Mouse (Mus musculus) heart, embryonic 11.5 days (tissue): ENCODE data around the gene Hoxd4. TPM values are rescaled to one million over a fixed set of nuclear protein-coding genes. Genes with fewer than 3 reads are reported as not detected.

Source experiments
- ATAC-seq: fragments of 200-750 bp; cut with Nextera tagmentation; replicated peaks from 2 replicates; pipeline ENCODE4 v1.8.0; 2017; ENCODE audit warnings: moderate library complexity; ENCODE audit not compliant: insufficient number of reproducible peaks, low FRiP score, low TSS enrichment
- H3K27ac ChIP-seq: fragments of 300-500 bp; sonication (generic); 2 replicates; pipeline ENCODE4 v1.5.1; 2014; ENCODE audit warnings: mild to moderate bottlenecking, low read depth, low read length
- H3K27me3 ChIP-seq: fragments of 300-500 bp; sonication (generic); 2 replicates; pipeline ENCODE4 v1.6.1; 2014; ENCODE audit warnings: mild to moderate bottlenecking, low read length, mixed read lengths; ENCODE audit not compliant: control insufficient read depth, insufficient read depth
- H3K36me3 ChIP-seq: fragments of 300-500 bp; sonication (generic); 2 replicates; pipeline ENCODE4 v1.6.1; 2014; ENCODE audit warnings: mild to moderate bottlenecking, low read length, moderate library complexity, mixed read lengths; ENCODE audit not compliant: control insufficient read depth, insufficient read depth
- H3K4me1 ChIP-seq: fragments of 300-500 bp; sonication (generic); 2 replicates; pipeline ENCODE4 v1.6.1; 2014; ENCODE audit warnings: low read length; ENCODE audit not compliant: control insufficient read depth, insufficient read depth
- H3K4me2 ChIP-seq: fragments of 300-500 bp; sonication (generic); 2 replicates; pipeline ENCODE4 v1.6.1; 2014; ENCODE audit warnings: mild to moderate bottlenecking, moderate library complexity
- H3K4me3 ChIP-seq: fragments of 300-500 bp; sonication (generic); 2 replicates; pipeline ENCODE4 v1.5.1; 2014; ENCODE audit warnings: low read depth, low read length
- H3K9ac ChIP-seq: fragments of 300-500 bp; sonication (generic); 2 replicates; pipeline ENCODE4 v1.6.1; 2014; ENCODE audit warnings: mild to moderate bottlenecking, low read depth, low read length, moderate library complexity
- H3K9me3 ChIP-seq: fragments of 300-500 bp; sonication (generic); replicated peaks from 2 replicates; pipeline ENCODE4 v1.6.1; 2016; ENCODE audit warnings: low read length; ENCODE audit not compliant: control insufficient read depth
- WGBS: fragments of 180-500 bp; shearing (Covaris S2); extraction: QIAGEN DNeasy Blood & Tissue Kit; methylation state at CpG from one replicate; pipeline ENCODE4 v1.1.7; 2014; ENCODE audit not compliant: insufficient replicate concordance; 5-methylcytosine and 5-hydroxymethylcytosine counted together
- polyA plus RNA-seq: library from polyadenylated mRNA; unstranded; fragments of >200 nt; fragmentation: Nextera tagmentation; extraction: Ambion mirVana; gene quantifications from 2 replicates; pipeline ENCODE4 v1.2.1, GENCODE M21; 2014

The Hoxd4 gene
- polyA plus RNA-seq = not detected in 2 replicates

DNA sequence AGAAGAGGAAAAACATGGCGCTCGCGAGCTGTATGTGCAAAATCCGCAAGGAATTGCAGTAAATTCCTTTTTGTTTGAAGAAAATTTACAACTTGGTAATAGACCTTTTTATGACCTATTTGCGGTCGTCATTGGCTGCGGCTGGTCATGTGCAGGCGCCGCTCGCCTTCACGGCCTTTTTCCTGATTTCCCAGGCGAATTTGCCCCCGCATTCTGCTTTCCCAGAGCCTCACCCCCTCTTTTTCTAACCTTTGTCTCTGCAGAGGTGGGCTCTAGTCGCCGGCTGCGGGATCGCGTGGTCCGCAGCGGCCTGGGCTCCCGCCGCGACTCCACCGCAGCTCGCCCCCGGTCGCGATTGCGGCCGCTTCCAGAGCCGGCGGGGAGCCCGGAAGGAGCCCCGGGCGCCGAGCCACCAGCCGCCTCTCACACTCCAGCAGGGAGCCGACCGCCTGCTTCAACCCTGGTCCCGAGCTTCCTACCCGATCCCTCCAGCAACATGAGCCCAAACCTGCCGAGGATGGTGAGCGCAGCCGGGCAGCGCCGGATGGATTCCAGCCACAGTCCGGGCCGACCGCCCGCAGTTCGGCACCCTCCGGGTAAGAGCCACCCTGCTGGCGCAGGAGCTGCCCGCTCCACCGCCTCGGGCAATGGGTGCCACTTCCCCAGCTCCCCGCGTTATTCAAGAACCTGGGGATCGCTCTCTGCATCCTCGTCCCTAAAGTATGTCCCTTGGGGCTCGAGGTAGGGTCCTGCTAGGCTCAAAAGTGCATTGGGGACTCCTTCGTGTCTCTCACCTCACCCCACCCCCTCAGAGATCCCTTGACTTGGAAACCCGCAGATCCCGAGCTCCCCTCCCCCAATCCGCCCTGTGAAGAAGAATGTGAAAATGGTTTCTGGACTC, at the start of gene Hoxd4, which contains the start of gene Hoxd3:
Gene Hoxd4 (plus strand): TSS at position 209 of the 901 bp plus-strand sequence.
Gene Hoxd3 (plus strand): TSS at position 207 of the 901 bp plus-strand sequence.
- under 1% methylated on average over 65 of the region's 65 CpGs for WGBS
- peak within 1 kb of the TSS; percentile 40 for H3K4me3 ChIP-seq

DNA sequence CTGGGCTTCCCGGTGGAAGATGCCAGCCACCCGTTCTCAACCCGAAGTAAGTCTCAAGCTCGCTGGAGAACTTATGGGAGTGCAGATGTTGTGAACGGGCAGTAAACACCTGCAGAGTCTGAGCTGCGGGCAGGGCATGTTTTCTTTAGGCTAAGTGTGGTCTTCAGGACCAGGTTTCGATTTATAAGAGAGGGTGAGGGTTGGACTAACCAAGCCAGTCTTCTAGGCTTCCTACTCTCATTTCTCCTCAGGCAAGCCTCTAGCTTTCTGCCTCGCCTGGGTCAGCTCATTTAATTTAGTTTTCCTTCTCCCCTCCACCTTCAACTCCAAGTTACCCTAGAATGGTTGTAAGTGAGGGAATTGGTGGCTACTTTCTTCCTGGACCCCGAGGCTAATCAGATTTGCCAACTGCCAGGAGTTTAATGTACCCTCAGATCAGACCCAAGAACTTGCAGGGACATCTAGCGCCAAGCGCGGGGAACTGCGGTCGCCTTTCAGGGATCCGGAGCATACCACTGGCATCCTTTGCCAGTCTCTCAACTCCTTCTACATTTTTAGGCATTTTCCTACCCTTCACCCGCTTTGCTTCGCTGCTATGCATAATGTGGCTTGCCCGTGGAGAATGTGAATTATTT, 48.3 kb upstream of the Hoxd4 start:
- H3K9ac ChIP-seq = no peak overlapping the region
- no peak overlapping the region for H3K4me3 ChIP-seq
- H3K4me1 ChIP-seq = peaks cover 7% of the 10 kb centered on the region; the same call in 1 of the 2 replicates
- ATAC-seq = no peak
- H3K9me3 ChIP-seq = no peaks in the 10 kb centered on the region
- peaks cover 94% of the 10 kb centered on the region for H3K27me3 ChIP-seq
- WGBS = 6% methylated on average over 18 of the region's 18 CpGs
- no peak overlapping the region for H3K4me2 ChIP-seq
- no peak overlapping the region for H3K27ac ChIP-seq
- H3K36me3 ChIP-seq = no peaks in the 10 kb centered on the region

More for the DNA sequence above, at the start of gene Hoxd4, which contains the start of gene Hoxd3:
- ATAC-seq = 0 out of 2 replicates have a peak, but pooled peaks have one; percentile 18
- Histone ChIP-seq H3K9ac (no peak within 1 kb of the TSS), H3K27me3 (peaks cover 93% of the 10 kb centered on the region), H3K27ac (no peak within 1 kb of the TSS), H3K9me3 (no peaks in the 10 kb centered on the region), H3K4me1 (peaks cover 5% of the 10 kb centered on the region; the same call in 1 of the 2 replicates), H3K4me2 (peak within 1 kb of the TSS; percentile 66), H3K36me3 (no peaks in the 10 kb centered on the region)

DNA sequence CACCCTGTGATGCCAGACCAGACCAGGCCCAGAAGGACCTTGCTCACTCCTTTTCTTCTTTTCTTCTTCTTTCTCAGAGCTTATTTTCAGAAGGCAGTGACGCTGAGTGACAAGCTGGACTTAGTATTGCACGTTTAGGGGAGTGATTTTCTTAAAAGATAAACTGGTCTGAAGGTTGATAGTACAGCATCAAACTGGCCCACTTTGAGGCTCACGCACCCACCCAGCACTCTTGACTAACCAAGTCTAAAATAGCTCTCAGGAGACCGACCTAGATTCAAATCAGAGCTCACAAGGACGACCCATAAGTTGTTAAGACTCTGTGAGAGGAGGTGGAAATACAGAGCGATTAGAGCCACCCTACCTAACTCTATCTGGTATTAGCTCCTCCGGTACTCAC, 45.3 kb upstream of the Hoxd4 start:
- no peaks in the 10 kb centered on the region for H3K9me3 ChIP-seq
- no peak overlapping the region for H3K4me2 ChIP-seq
- no peak overlapping the region for H3K4me3 ChIP-seq
- H3K27ac ChIP-seq = no peak overlapping the region
- H3K9ac ChIP-seq = no peak overlapping the region
- H3K4me1 ChIP-seq = peaks cover 10% of the 10 kb centered on the region; the same call in 1 of the 2 replicates
- WGBS = 3% methylated on average over 7 of the region's 7 CpGs
- peaks cover 89% of the 10 kb centered on the region for H3K27me3 ChIP-seq
- H3K36me3 ChIP-seq = no peaks in the 10 kb centered on the region
- ATAC-seq = no peak

DNA sequence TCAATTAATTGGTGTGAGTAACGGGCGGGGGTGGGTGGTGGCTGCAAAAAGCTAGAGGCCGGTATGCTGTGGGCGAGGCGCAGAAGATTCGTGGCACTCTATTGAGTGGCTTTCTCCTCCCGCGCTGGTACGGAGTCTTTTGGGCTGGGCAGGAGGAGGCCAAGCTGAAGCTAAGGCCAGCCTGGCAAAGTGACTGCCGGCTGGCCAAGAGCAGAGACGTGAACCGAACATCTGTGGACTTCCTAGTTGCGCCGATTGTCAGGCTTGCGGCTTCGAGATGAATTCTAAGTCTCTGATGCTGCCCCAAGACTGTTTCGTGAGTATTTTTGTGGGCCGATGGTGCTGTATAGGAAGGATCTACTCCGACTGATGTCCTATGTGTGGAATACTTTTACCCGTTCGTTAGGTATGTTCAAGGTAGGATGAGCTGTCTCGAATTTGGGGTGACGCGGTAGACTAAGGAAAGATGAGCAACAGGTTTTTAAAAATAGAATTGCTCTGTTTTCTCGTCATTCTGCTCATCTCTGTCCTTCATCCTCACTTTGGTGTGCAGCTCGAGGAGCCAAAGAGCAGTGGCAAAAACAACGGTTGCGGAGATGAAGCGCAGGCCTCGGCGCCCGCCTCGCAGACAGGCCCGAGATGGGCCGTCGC, 44.4 kb upstream of the Hoxd4 start:
- H3K9me3 ChIP-seq = no peaks in the 10 kb centered on the region
- no peak overlapping the region for H3K27ac ChIP-seq
- peaks cover 10% of the 10 kb centered on the region; the same call in 1 of the 2 replicates for H3K4me1 ChIP-seq
- H3K9ac ChIP-seq = no peak overlapping the region
- H3K27me3 ChIP-seq = peaks cover 89% of the 10 kb centered on the region
- no peak for ATAC-seq
- no peak overlapping the region; the same call in 1 of the 2 replicates for H3K4me3 ChIP-seq
- WGBS = 2% methylated on average over 36 of the region's 36 CpGs
- H3K4me2 ChIP-seq = peak overlapping the region; percentile 63
- no peaks in the 10 kb centered on the region for H3K36me3 ChIP-seq

DNA sequence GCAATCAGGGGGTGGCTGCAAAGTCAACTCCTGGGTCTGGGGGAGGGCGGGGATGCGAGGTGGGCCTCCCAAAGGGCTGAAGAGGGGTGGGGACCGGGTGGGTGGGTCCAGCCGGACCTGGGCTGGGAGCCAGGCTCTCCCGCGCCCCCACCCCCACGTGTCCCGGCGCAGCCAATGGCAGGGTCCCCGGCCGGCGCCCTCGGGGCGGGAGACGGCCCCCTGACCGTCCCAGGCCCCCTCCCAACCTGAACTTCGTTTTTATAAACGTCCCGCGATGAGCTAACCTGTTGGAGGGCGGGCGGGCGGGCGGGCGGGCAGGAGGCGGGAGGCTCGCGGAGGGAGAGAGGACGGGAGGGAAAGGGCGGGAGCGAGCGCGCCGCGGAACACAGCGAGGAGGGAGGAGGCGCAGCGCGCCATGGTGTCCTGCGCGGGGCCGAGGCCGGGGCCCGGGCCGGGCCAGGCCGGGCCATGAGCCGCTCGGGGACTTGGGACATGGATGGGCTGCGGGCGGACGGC, 43.8 kb upstream of the Hoxd4 start, which contains the start of gene Hoxd13:
Gene Hoxd13 (plus strand): TSS at position 469 of the 516 bp plus-strand sequence.
- Histone ChIP-seq H3K4me3 (peak within 1 kb of the TSS; percentile 42), H3K4me1 (peaks cover 10% of the 10 kb centered on the region; the same call in 1 of the 2 replicates), H3K9me3 (no peaks in the 10 kb centered on the region), H3K4me2 (peak within 1 kb of the TSS; percentile 63), H3K9ac (no peak within 1 kb of the TSS), H3K27ac (no peak within 1 kb of the TSS), H3K27me3 (peaks cover 88% of the 10 kb centered on the region), H3K36me3 (no peaks in the 10 kb centered on the region)
- WGBS = 0% methylated on average over 11 of the region's 51 CpGs
- ATAC-seq = no peak

DNA sequence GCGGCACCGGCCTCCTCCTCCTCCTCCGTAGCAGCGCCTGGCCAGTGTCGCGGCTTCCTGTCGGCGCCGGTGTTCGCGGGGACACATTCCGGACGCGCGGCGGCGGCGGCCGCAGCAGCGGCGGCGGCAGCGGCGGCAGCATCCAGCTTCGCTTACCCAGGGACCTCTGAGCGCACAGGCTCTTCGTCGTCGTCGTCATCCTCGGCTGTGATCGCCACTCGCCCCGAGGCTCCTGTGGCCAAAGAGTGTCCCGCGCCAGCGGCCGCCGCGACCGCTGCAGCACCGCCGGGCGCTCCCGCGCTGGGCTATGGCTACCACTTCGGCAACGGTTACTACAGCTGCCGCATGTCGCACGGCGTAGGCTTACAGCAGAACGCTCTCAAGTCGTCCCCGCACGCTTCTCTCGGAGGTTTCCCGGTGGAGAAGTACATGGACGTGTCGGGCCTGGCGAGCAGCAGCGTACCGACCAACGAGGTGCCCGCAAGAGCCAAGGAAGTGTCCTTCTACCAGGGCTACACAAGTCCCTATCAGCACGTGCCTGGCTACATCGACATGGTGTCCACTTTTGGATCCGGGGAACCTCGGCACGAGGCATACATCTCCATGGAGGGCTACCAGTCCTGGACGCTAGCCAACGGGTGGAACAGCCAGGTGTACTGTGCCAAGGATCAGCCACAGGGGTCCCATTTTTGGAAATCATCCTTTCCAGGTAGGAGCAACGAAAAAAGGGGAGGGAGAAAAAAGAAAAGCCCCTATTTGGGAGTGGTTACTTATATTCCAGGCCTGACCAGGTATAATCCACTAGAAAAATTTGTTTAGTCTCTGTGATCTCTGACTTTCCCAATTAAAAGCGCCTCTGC, 43.1 kb upstream of the Hoxd4 start:
- Histone ChIP-seq H3K9me3 (no peaks in the 10 kb centered on the region), H3K27me3 (peaks cover 88% of the 10 kb centered on the region), H3K4me2 (peak overlapping the region; percentile 63), H3K4me3 (peak overlapping the region; percentile 42), H3K36me3 (no peaks in the 10 kb centered on the region), H3K9ac (no peak overlapping the region), H3K4me1 (peaks cover 10% of the 10 kb centered on the region; the same call in 1 of the 2 replicates), H3K27ac (no peak overlapping the region)
- ATAC-seq = no peak
- WGBS = under 1% methylated on average over 64 of the region's 74 CpGs

DNA sequence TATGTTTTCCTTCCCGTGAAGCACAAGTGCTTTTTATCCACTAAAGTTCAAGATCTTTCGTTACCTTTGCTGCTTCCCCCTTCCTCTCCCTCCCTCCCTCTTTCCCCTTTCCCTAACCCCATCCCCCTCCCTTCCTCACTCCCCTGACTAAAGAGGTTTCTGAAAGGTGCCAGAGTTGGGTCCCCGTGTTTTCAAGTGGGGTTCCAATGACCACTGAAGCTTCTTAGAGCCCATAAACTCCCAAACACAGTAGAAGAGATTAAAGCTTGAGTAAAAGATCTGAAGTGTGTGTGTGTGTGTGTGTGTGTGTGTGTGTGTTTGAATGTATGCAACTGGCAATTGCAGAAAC, 42.5 kb upstream of the Hoxd4 start:
- Histone ChIP-seq H3K4me3 (no peak overlapping the region), H3K27me3 (peaks cover 88% of the 10 kb centered on the region), H3K27ac (no peak overlapping the region), H3K4me1 (peaks cover 10% of the 10 kb centered on the region; the same call in 1 of the 2 replicates), H3K36me3 (no peaks in the 10 kb centered on the region), H3K9me3 (no peaks in the 10 kb centered on the region), H3K4me2 (no peak overlapping the region), H3K9ac (no peak overlapping the region)
- 1% methylated on average over 3 of the region's 3 CpGs for WGBS
- no peak for ATAC-seq
